Mouse (Mus musculus) liver, embryonic 16.5 days (tissue): Measurements from ENCODE around the gene Ppp2r1a. TPM values are rescaled to one million over a fixed set of nuclear protein-coding genes. Genes with fewer than 3 reads are reported as not detected.

Source experiments
- ATAC-seq: fragments of 200-750 bp; cut with Nextera tagmentation; 2 replicates; pipeline ENCODE4 v1.8.0; 2017; ENCODE audit warnings: low read depth, mild to moderate bottlenecking, moderate number of reproducible peaks, moderate library complexity
- H3K27ac ChIP-seq: fragments of 300-500 bp; sonication (generic); 2 replicates; pipeline ENCODE4 v1.5.1; 2014; ENCODE audit warnings: mild to moderate bottlenecking, low read length
- H3K27me3 ChIP-seq: fragments of 300-500 bp; sonication (generic); 2 replicates; pipeline ENCODE4 v1.6.1; 2014; ENCODE audit warnings: low read depth, low read length, mixed read lengths; ENCODE audit not compliant: control insufficient read depth, insufficient read depth
- H3K36me3 ChIP-seq: fragments of 300-500 bp; sonication (generic); 2 replicates; pipeline ENCODE4 v1.6.1; 2014; ENCODE audit warnings: mild to moderate bottlenecking; ENCODE audit not compliant: control insufficient read depth, insufficient read depth
- H3K4me1 ChIP-seq: fragments of 300-500 bp; sonication (generic); 2 replicates; pipeline ENCODE4 v1.6.1; 2014; ENCODE audit warnings: low read depth, low read length, mixed read lengths; ENCODE audit not compliant: control insufficient read depth
- H3K4me2 ChIP-seq: fragments of 300-500 bp; sonication (generic); 2 replicates; pipeline ENCODE4 v1.6.1; 2014; ENCODE audit warnings: low read depth, low read length, mixed read lengths
- H3K4me3 ChIP-seq: fragments of 300-500 bp; sonication (generic); 2 replicates; pipeline ENCODE4 v1.5.1; 2014; ENCODE audit warnings: low read depth, mild to moderate bottlenecking, low read length
- H3K9ac ChIP-seq: fragments of 300-500 bp; sonication (generic); 2 replicates; pipeline ENCODE4 v1.6.1; 2014; ENCODE audit warnings: low read depth, low read length
- H3K9me3 ChIP-seq: fragments of 300-500 bp; sonication (generic); replicated peaks from 2 replicates; pipeline ENCODE4 v1.6.1; 2016; ENCODE audit warnings: low read length; ENCODE audit not compliant: control insufficient read depth
- WGBS: fragments of 180-500 bp; shearing (Covaris S2); extraction: QIAGEN DNeasy Blood & Tissue Kit; methylation state at CpG from one replicate; pipeline ENCODE4 v1.1.7; 2014; ENCODE audit not compliant: insufficient replicate concordance; 5-methylcytosine and 5-hydroxymethylcytosine counted together
- polyA plus RNA-seq: library from polyadenylated mRNA; unstranded; fragments of >200 nt; fragmentation: Nextera tagmentation; extraction: Ambion mirVana; gene quantifications from 2 replicates; pipeline ENCODE4 v1.2.1, GENCODE M21; 2015

Gene Ppp2r1a
- 80.9 and 89.8 TPM in 2 replicates for polyA plus RNA-seq

- Histone ChIP-seq H3K4me3 (peak within 1 kb of the TSS; percentile 88), H3K27me3 (no peaks in the 10 kb centered on the region), H3K36me3 (no peaks in the 10 kb centered on the region; the same call in 1 of the 2 replicates), H3K27ac (peak within 1 kb of the TSS; percentile 89), H3K4me1 (peaks cover 18% of the 10 kb centered on the region), H3K4me2 (peak within 1 kb of the TSS; percentile 88), H3K9ac (peak within 1 kb of the TSS; percentile 89), H3K9me3 (no peaks in the 10 kb centered on the region)
- WGBS, result under 1% methylated on average over 69 of the region's 69 CpGs
- peak; percentile 95 for ATAC-seq
These were observed at the start of gene Ppp2r1a for GRCm38 (mm10) chr17:20944985-20945891. Gene Ppp2r1a (plus strand): TSS chr17:20945311.

GRCm38 (mm10) chr17:20904991-20905390, 40.1 kb upstream of the Ppp2r1a start, which contains the start of gene Vmn1r231:
Gene Vmn1r231 (minus strand): TSS chr17:20905091.
- no peak for ATAC-seq
- H3K9me3 ChIP-seq, result no peaks in the 10 kb centered on the region
- 34% methylated on average over 2 of the region's 2 CpGs for WGBS

GRCm38 (mm10) chr17:20919614-20920013, 25.5 kb upstream of the Ppp2r1a start, which contains the start of gene Vmn1r232:
Gene Vmn1r232 (minus strand): TSS chr17:20919714.
- no peak within 1 kb of the TSS for H3K27ac ChIP-seq
- H3K4me2 ChIP-seq, result no peak within 1 kb of the TSS
- ATAC-seq, result no peak
- H3K9me3 ChIP-seq, result no peaks in the 10 kb centered on the region
- H3K27me3 ChIP-seq, result no peaks in the 10 kb centered on the region
- H3K9ac ChIP-seq, result no peak within 1 kb of the TSS
- no peak within 1 kb of the TSS for H3K4me3 ChIP-seq
- no peaks in the 10 kb centered on the region for H3K4me1 ChIP-seq
- no peaks in the 10 kb centered on the region for H3K36me3 ChIP-seq
- 20% methylated on average over 1 of the region's 1 CpGs for WGBS

More at GRCm38 (mm10) chr17:20904991-20905390, 40.1 kb upstream of the Ppp2r1a start, which contains the start of gene Vmn1r231:
- H3K27me3 ChIP-seq, result no peaks in the 10 kb centered on the region
- no peaks in the 10 kb centered on the region for H3K4me1 ChIP-seq
- H3K36me3 ChIP-seq, result no peaks in the 10 kb centered on the region
- no peak within 1 kb of the TSS for H3K9ac ChIP-seq
- no peak within 1 kb of the TSS for H3K4me2 ChIP-seq
- H3K4me3 ChIP-seq, result no peak within 1 kb of the TSS
- no peak within 1 kb of the TSS for H3K27ac ChIP-seq

- 32% methylated on average over 3 of the region's 3 CpGs for WGBS
- Histone ChIP-seq H3K36me3 (no peaks in the 10 kb centered on the region), H3K4me1 (peaks cover 18% of the 10 kb centered on the region), H3K9ac (peak overlapping the region; percentile 70; the same call in 1 of the 2 replicates), H3K27me3 (no peaks in the 10 kb centered on the region), H3K4me2 (peak overlapping the region; percentile 70), H3K4me3 (peak overlapping the region; percentile 88), H3K27ac (no peak overlapping the region; the same call in 1 of the 2 replicates), H3K9me3 (no peaks in the 10 kb centered on the region)
- no peak for ATAC-seq
These were observed 885 bp upstream of the Ppp2r1a start for GRCm38 (mm10) chr17:20944226-20944625.

- peak overlapping the region; percentile 88 for H3K4me2 ChIP-seq
- no peaks in the 10 kb centered on the region for H3K27me3 ChIP-seq
- H3K9me3 ChIP-seq, result no peaks in the 10 kb centered on the region
- peak overlapping the region; percentile 88 for H3K4me3 ChIP-seq
- no peaks in the 10 kb centered on the region; the same call in 1 of the 2 replicates for H3K36me3 ChIP-seq
- peak overlapping the region; percentile 89 for H3K27ac ChIP-seq
- H3K9ac ChIP-seq, result peak overlapping the region; percentile 89
- H3K4me1 ChIP-seq, result peaks cover 18% of the 10 kb centered on the region
- WGBS, result 1% methylated on average over 13 of the region's 13 CpGs
- ATAC-seq, result no peak
These were observed 985 bp downstream of the Ppp2r1a start for GRCm38 (mm10) chr17:20946026-20946565.

GRCm38 (mm10) chr17:20946636-20947035, 1.5 kb downstream of the Ppp2r1a start:
- no peaks in the 10 kb centered on the region for H3K9me3 ChIP-seq
- H3K27ac ChIP-seq, result no peak overlapping the region
- H3K4me2 ChIP-seq, result peak overlapping the region; percentile 88
- peak overlapping the region; percentile 88 for H3K4me3 ChIP-seq
- peak overlapping the region; percentile 89 for H3K9ac ChIP-seq
- peaks cover 18% of the 10 kb centered on the region for H3K4me1 ChIP-seq
- H3K36me3 ChIP-seq, result peaks cover under 1% of the 10 kb centered on the region
- ATAC-seq, result no peak
- no peaks in the 10 kb centered on the region for H3K27me3 ChIP-seq

- Histone ChIP-seq H3K27me3 (no peaks in the 10 kb centered on the region), H3K27ac (no peak overlapping the region), H3K9me3 (no peaks in the 10 kb centered on the region), H3K9ac (no peak overlapping the region), H3K36me3 (peaks cover 86% of the 10 kb centered on the region), H3K4me2 (no peak overlapping the region), H3K4me3 (no peak overlapping the region), H3K4me1 (no peaks in the 10 kb centered on the region)
- WGBS, result 79% methylated on average over 5 of the region's 5 CpGs
- ATAC-seq, result no peak
These were observed 15.3 kb downstream of the Ppp2r1a start for GRCm38 (mm10) chr17:20960386-20960785.

- Histone ChIP-seq H3K4me1 (no peaks in the 10 kb centered on the region), H3K36me3 (peaks cover 49% of the 10 kb centered on the region), H3K9me3 (no peaks in the 10 kb centered on the region), H3K27ac (no peak overlapping the region), H3K4me2 (no peak overlapping the region), H3K27me3 (no peaks in the 10 kb centered on the region), H3K9ac (no peak overlapping the region), H3K4me3 (no peak overlapping the region)
- WGBS, result 77% methylated on average over 4 of the region's 4 CpGs
- ATAC-seq, result no peak
These were observed 20.3 kb downstream of the Ppp2r1a start for GRCm38 (mm10) chr17:20965421-20965820.

- no peak overlapping the region for H3K4me2 ChIP-seq
- H3K4me1 ChIP-seq, result no peaks in the 10 kb centered on the region
- peaks cover 38% of the 10 kb centered on the region for H3K36me3 ChIP-seq
- no peak overlapping the region for H3K4me3 ChIP-seq
- no peak for ATAC-seq
- no peaks in the 10 kb centered on the region for H3K27me3 ChIP-seq
- no peak overlapping the region for H3K27ac ChIP-seq
- no peak overlapping the region for H3K9ac ChIP-seq
- no peaks in the 10 kb centered on the region for H3K9me3 ChIP-seq
These were observed 21.6 kb downstream of the Ppp2r1a start for GRCm38 (mm10) chr17:20966681-20967080.
